Mouse (Mus musculus): ENCODE measurements around the gene Galnt5.

DNA sequence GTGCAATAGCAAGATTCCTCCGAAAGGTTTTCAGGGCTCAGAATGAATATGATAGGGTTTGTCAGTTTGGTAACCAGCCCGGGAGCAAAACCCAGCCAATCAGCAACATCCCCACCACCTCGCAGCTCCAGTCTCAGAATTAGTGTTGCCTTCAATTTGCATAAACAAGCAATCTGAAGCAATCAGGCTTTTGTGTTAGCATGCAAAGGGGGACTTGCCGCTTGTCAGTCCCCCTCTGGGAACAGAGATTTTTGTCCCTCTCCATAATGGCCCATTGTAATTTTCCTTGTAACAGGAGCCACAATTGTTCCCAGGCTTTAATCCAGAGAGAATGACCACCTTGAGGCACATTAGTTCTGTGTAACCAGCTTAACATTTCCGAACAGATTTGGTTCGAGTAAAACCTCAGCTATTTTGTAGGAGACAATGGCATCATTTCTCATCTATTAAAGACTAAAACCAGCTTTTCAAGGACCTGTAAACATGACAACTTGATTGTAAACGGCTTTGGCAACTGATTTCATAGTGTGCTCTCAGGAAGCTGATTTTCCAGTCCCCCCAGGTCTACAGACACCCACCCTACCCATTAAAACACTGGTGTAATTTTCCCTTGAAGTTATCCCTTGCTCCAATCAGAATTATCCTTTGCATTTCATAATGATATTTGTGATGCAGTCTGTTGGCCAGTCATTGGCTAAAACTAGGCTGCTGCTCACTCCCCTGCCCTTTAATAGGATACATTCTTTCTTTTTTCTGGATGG is 55.3 kb downstream of the Galnt5 start, which contains the start of gene Ermn:
- TF ChIP-seq POLR2A (IDR thresholded peaks at IDR 0.05; ENCODE audit: low read depth, low read length) (no peak), CTCF (IDR thresholded peaks at IDR 0.05; ENCODE audit: extremely low read depth, insufficient read length, insufficient replicate concordance, low read depth, low read length) (no peak)

Data from small intestine, adult 2 months (tissue).